17 mouse cellular contexts compared by ENCODE assay signal in genomic region chr2:27352720-27353119, GRCm38 (mm10).
DNase-seq lines count a peak whose midpoint lies in the region; ATAC-seq lines count a peak whose summit lies in the region.
"Had no signal": no experiment of that assay in that cellular context is flagged by ENCODE, and none has a peak within 500 bp of the region (broad histone marks: within the 10 kb centered on the region; RNA-seq: fewer than 3 reads in every experiment).

No protein-coding gene starts in this region.

- H3K36me3 ChIP-seq in hindbrain, embryonic 16.5 days (ENCODE audit: control insufficient read depth, insufficient read depth, low read length): no peaks in the 10 kb centered on the region
- H3K36me3 ChIP-seq in neural tube, embryonic 15.5 days: no peaks in the 10 kb centered on the region
- H3K36me3 ChIP-seq: heart, embryonic 15.5 days had no signal

- peak; percentile 73 to 85 for DNase-seq in cerebellum, postnatal 10 days
- DNase-seq in cerebellum, adult 9-10 months: no peak
- peak; percentile 84 for DNase-seq in left cerebral cortex, postnatal 4 days
- DNase-seq in left cerebral cortex, postnatal 25 days (ENCODE audit: low spot score in 2 of 2): no peak
- DNase-seq in thymus, postnatal 10 days (ENCODE audit: low spot score in 2 of 2): no peak
- no peak for DNase-seq in urinary bladder, postnatal 10 days (ENCODE audit: low spot score)
- DNase-seq: adrenal gland, postnatal 36 days; gastrocnemius, postnatal 36 days; lung, postnatal 4 days; thymus, adult 18-20 months had no signal

- H3K27ac ChIP-seq in hindbrain, embryonic 16.5 days (ENCODE audit: low read depth, low read length): no peak overlapping the region
- no peak overlapping the region for H3K27ac ChIP-seq in neural tube, embryonic 15.5 days (replicated peaks)
- H3K27ac ChIP-seq: embryonic facial prominence, embryonic 13.5 days; heart, embryonic 15.5 days; layer of hippocampus, adult 2 months; liver, embryonic 12.5 days had no signal

- WGBS in hindbrain, embryonic 16.5 days: 58% methylated on average over 8 of the region's 8 CpGs
- 52% methylated on average over 8 of the region's 8 CpGs for WGBS in neural tube, embryonic 15.5 days

- no peaks in the 10 kb centered on the region for H3K9me3 ChIP-seq in hindbrain, embryonic 16.5 days (ENCODE audit: control insufficient read depth, low read length)
- no peaks in the 10 kb centered on the region for H3K9me3 ChIP-seq in neural tube, embryonic 15.5 days (replicated peaks)
- H3K9me3 ChIP-seq: heart, embryonic 15.5 days; liver, embryonic 12.5 days had no signal

- H3K9ac ChIP-seq in hindbrain, embryonic 16.5 days (ENCODE audit: low read depth, low read length): no peak overlapping the region
- no peak overlapping the region for H3K9ac ChIP-seq in neural tube, embryonic 15.5 days (replicated peaks)
- H3K9ac ChIP-seq: embryonic facial prominence, embryonic 13.5 days; heart, embryonic 15.5 days; liver, embryonic 12.5 days had no signal

- ATAC-seq in hindbrain, embryonic 16.5 days: peak; percentile 84
- ATAC-seq in neural tube, embryonic 15.5 days (ENCODE audit: low FRiP score): peak; percentile 39; the same call in 1 of the 2 replicates
- ATAC-seq: liver, embryonic 12.5 days had no signal

- no peak overlapping the region for H3K4me3 ChIP-seq in hindbrain, embryonic 16.5 days (ENCODE audit: low read length)
- H3K4me3 ChIP-seq in neural tube, embryonic 15.5 days (replicated peaks): no peak overlapping the region
- H3K4me3 ChIP-seq: embryonic facial prominence, embryonic 13.5 days; heart, embryonic 15.5 days; layer of hippocampus, adult 2 months; liver, embryonic 12.5 days; myocyte had no signal

- no peaks in the 10 kb centered on the region for H3K27me3 ChIP-seq in hindbrain, embryonic 16.5 days (replicated peaks; ENCODE audit: control insufficient read depth, insufficient read depth, low read length)
- H3K27me3 ChIP-seq in neural tube, embryonic 15.5 days (replicated peaks): no peaks in the 10 kb centered on the region
- H3K27me3 ChIP-seq: embryonic facial prominence, embryonic 13.5 days; heart, embryonic 15.5 days; liver, embryonic 12.5 days had no signal

- intact Hi-C loops in left cerebral cortex, postnatal 4 days (cut with DNase I): no loop called here
- intact Hi-C loops in left cerebral cortex, postnatal 25 days (cut with DNase I): no loop called here

- H3K4me1 ChIP-seq in hindbrain, embryonic 16.5 days (ENCODE audit: control insufficient read depth, insufficient read depth, low read depth, low read length): peaks cover 4% of the 10 kb centered on the region; the same call in 1 of the 2 replicates
- H3K4me1 ChIP-seq in neural tube, embryonic 15.5 days: peaks cover 25% of the 10 kb centered on the region

- no peak overlapping the region for H3K4me2 ChIP-seq in hindbrain, embryonic 16.5 days (ENCODE audit: low read length)
- H3K4me2 ChIP-seq in neural tube, embryonic 15.5 days: no peak overlapping the region
- H3K4me2 ChIP-seq: embryonic facial prominence, embryonic 13.5 days; heart, embryonic 15.5 days; liver, embryonic 12.5 days had no signal

Comparison
In these comparisons a context has a peak if more than half of its experiments do, and no peak if none do; other contexts are left out.
1. DNase-seq: peak in cerebellum, postnatal 10 days (2 of 2) and left cerebral cortex, postnatal 4 days (single experiment); none in cerebellum, adult 9-10 months (single experiment), left cerebral cortex, postnatal 25 days (0 of 2), thymus, postnatal 10 days (0 of 2) and urinary bladder, postnatal 10 days (single experiment).